Mouse (Mus musculus) embryonic fibroblast, embryonic 13.5 days (primary cell): Measurements from ENCODE around the gene Nt5dc2. TPM values are rescaled to one million over a fixed set of nuclear protein-coding genes. Genes with fewer than 3 reads are reported as not detected.

Experiments used
- H3K27ac ChIP-seq: 2 replicates; pipeline ENCODE4 v1.5.1; 2012; ENCODE audit warnings: low read length, control low read depth, inconsistent platforms; ENCODE audit not compliant: insufficient read depth
- H3K4me1 ChIP-seq: 2 replicates; pipeline ENCODE4 v1.6.1; 2011; ENCODE audit warnings: low read length; ENCODE audit not compliant: control insufficient read depth, insufficient read depth
- H3K4me3 ChIP-seq: 2 replicates; pipeline ENCODE4 v1.5.1; 2011; ENCODE audit warnings: mild to moderate bottlenecking, control low read depth, low read length; ENCODE audit not compliant: insufficient read depth
- CTCF ChIP-seq: IDR thresholded peaks from 2 replicates; pipeline ENCODE4 v1.5.1; 2011; ENCODE audit warnings: mild to moderate bottlenecking, control low read depth, low read length, moderate library complexity, borderline replicate concordance; ENCODE audit not compliant: insufficient read depth
- POLR2A ChIP-seq: IDR thresholded peaks from 2 replicates; pipeline ENCODE4 v1.6.1; 2011; ENCODE audit warnings: low read depth, mild to moderate bottlenecking, control low read depth, low read length, moderate library complexity
- polyA plus RNA-seq: library from polyadenylated mRNA; stranded (reverse); fragments of >200 nt; gene quantifications from 2 replicates; pipeline ENCODE4 v1.2.4, GENCODE M21; 2011; ENCODE audit warnings: low read depth; ENCODE audit not compliant: missing spikeins, insufficient read length

The Nt5dc2 gene
- polyA plus RNA-seq, 1 experiment, result 119 TPM

DNA sequence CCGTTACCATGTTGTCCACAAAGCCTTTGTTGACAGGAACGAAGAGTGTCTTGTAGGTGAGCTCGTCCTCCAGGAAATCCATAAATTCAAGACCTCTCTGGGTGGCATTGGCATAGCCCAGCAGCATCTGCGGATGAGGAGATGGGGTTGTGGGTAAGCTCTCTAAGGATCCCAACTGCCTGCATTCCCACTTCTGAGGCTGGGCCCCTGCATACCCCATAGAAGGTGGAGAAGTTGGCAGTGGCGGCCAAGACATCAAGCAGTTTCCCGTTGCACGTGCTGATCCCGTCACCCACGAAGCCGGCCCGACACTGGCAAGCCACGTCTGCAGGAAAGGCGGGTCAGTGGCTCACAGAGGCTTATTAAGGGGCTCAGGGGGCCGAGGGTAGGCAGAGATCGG lies 9.3 kb downstream of the Nt5dc2 start:
- Histone ChIP-seq H3K4me1 (no peaks in the 10 kb centered on the region), H3K4me3 (no peak overlapping the region), H3K27ac (no peak overlapping the region)
- TF ChIP-seq CTCF (no peak), POLR2A (no peak)

GRCm38 (mm10) chr14:31141011-31141410 lies 10.2 kb downstream of the Nt5dc2 start:
- no peak overlapping the region for H3K27ac ChIP-seq
- TF ChIP-seq POLR2A (no peak), CTCF (no peak)
- no peaks in the 10 kb centered on the region for H3K4me1 ChIP-seq
- no peak overlapping the region for H3K4me3 ChIP-seq

DNA sequence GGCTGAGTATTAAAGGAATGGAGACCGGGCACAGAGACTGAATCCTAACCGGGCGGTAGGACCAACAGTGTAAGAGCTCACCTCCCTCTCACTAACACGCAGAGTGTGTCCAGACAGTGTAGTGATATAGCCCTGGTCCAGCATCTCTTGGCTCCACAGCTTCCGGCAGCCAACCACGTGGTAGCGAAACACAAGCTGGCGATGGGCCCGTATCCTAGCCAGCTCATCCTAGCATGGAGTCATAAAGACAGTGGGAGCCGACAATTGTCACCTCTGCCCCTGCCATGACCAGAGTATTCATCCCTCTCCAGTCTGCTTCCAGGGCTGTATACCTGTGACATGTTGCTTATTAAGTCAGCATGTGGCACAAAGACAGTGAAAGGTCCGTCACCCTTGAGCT lies 14.8 kb downstream of the Nt5dc2 start:
- no peak for TF ChIP-seq POLR2A
- TF ChIP-seq CTCF, result no peak
- no peak overlapping the region for H3K4me3 ChIP-seq
- no peaks in the 10 kb centered on the region for H3K4me1 ChIP-seq
- no peak overlapping the region for H3K27ac ChIP-seq

- no peak overlapping the region for H3K4me3 ChIP-seq
Observed at GRCm38 (mm10) chr14:31160196-31161150, 29.6 kb downstream of the Nt5dc2 start.

GRCm38 (mm10) chr14:31161191-31161590 lies 30.3 kb downstream of the Nt5dc2 start:
- no peak for TF ChIP-seq POLR2A
- TF ChIP-seq CTCF, result no peak

More at GRCm38 (mm10) chr14:31160196-31161150, 29.6 kb downstream of the Nt5dc2 start:
- H3K27ac ChIP-seq, result no peak overlapping the region
- no peak for TF ChIP-seq CTCF
- TF ChIP-seq POLR2A, result no peak
- H3K4me1 ChIP-seq, result no peaks in the 10 kb centered on the region

DNA sequence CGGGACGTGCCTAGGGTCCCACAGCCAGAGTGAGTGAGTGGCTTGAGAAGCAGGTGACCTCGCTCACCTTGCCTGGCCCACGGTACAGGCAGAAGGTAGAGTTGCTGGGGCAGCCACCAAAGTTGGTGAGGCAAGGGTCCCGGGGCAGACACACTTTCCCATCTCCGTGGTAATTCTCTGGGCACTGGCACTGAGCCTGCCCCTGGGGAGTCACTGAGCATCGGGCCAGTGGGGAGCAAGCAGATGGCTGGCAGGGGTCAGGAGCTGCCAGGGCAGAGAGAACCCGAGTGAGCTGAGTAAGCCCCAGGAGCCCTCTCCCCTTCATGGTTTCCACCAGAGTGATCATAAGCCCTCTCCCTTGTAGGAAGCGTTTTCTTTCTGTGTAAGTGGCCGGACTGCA lies 30.8 kb downstream of the Nt5dc2 start:
- no peak for TF ChIP-seq POLR2A
- no peak for TF ChIP-seq CTCF
- no peak overlapping the region for H3K27ac ChIP-seq

More at GRCm38 (mm10) chr14:31161191-31161590, 30.3 kb downstream of the Nt5dc2 start:
- Histone ChIP-seq H3K4me1 (no peaks in the 10 kb centered on the region), H3K27ac (no peak overlapping the region), H3K4me3 (no peak overlapping the region)

DNA sequence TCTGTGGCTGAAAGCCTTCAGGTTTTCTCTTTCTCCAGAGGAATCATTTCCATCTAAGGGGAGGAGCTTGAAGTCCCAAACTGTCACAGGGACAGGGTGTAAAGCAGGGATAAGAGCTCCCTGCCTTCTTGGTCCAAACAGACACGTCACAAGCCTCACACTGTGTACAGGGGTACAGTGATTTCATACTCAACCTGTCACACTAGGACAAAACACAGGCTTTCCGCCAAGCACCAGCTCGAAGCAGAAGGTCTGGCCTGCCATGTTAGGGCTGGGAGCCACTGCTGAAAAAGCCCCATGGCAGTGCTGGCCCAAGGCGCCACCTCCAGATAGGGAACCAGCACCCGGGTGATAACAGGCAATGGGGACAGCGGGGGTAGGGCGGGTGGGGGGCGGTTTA lies 33.2 kb downstream of the Nt5dc2 start:
- TF ChIP-seq POLR2A, result no peak
- no peak for TF ChIP-seq CTCF
- no peaks in the 10 kb centered on the region for H3K4me1 ChIP-seq
- no peak overlapping the region for H3K27ac ChIP-seq
- H3K4me3 ChIP-seq, result no peak overlapping the region

More for the DNA sequence above, 30.8 kb downstream of the Nt5dc2 start:
- Histone ChIP-seq H3K4me3 (no peak overlapping the region), H3K4me1 (no peaks in the 10 kb centered on the region)

- no peak overlapping the region for H3K4me3 ChIP-seq
- H3K4me1 ChIP-seq, result no peaks in the 10 kb centered on the region
- H3K27ac ChIP-seq, result no peak overlapping the region
- TF ChIP-seq POLR2A (no peak), CTCF (no peak)
Observed at GRCm38 (mm10) chr14:31165010-31165409, 34.2 kb downstream of the Nt5dc2 start.

GRCm38 (mm10) chr14:31165458-31165857 lies 34.6 kb downstream of the Nt5dc2 start:
- H3K4me3 ChIP-seq, result no peak overlapping the region
- H3K4me1 ChIP-seq, result no peaks in the 10 kb centered on the region
- TF ChIP-seq CTCF (no peak), POLR2A (no peak)

DNA sequence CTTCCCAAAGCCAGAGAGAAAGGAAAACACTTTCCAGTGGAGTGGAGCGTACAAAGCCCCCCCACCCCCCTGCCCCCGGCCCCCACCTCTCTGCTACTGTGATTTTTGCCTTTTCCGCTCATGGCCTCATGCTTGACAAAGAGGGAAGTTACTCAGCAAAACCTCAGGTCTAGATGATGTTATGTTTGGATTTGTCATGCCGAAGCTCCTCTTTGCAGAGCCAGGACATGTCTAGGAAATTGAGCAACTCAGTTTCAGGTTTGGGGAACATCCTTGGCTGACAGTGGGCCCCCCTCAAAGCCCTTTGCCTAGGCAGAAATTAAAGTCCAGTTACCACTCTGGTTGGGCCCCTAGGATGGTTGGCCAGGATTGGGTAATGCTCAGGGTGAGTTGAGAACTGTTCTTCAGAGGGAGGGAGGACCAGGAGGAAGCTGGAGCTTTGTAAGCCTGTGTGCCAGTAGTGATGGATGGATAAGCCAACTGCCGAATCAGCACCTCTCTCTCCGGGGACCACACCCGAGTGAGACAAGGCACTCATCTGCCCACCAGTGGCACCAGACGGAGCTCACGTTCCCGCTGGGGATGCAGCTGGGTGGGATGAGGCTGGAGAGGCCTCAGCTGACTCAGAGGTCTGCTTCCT lies 35.3 kb downstream of the Nt5dc2 start:
- Histone ChIP-seq H3K4me3 (no peak overlapping the region), H3K4me1 (no peaks in the 10 kb centered on the region), H3K27ac (no peak overlapping the region)
- TF ChIP-seq CTCF (no peak), POLR2A (no peak)

More at GRCm38 (mm10) chr14:31165458-31165857, 34.6 kb downstream of the Nt5dc2 start:
- no peak overlapping the region for H3K27ac ChIP-seq
